Mouse (Mus musculus) megakaryocyte, adult 5-6 weeks (primary cell): ENCODE measurements around the gene Taf4. TPM values are rescaled to one million over a fixed set of nuclear protein-coding genes. Genes with fewer than 3 reads are reported as not detected.

ENCODE experiments used
- ATAC-seq: 2 replicates; pipeline ENCODE4 v1.8.0; 2016; ENCODE audit warnings: mild to moderate bottlenecking, inconsistent platforms; ENCODE audit not compliant: poor library complexity, severe bottlenecking
- total RNA-seq, 2 experiments: library from RNA; stranded (forward) in 1 of 2; stranded (reverse) in 1 of 2; fragments of 153-499, 151-499 nt in 1 of 2; fragments of 221-1000, 200-1000 nt in 1 of 2; gene quantifications; 2 replicates each; pipeline versions ENCODE4 v1.2.3 to v1.2.4; 2015 to 2017

Taf4 gene
- total RNA-seq, 2 experiments from 2014 or later = 27.6 to 31.8 TPM

DNA sequence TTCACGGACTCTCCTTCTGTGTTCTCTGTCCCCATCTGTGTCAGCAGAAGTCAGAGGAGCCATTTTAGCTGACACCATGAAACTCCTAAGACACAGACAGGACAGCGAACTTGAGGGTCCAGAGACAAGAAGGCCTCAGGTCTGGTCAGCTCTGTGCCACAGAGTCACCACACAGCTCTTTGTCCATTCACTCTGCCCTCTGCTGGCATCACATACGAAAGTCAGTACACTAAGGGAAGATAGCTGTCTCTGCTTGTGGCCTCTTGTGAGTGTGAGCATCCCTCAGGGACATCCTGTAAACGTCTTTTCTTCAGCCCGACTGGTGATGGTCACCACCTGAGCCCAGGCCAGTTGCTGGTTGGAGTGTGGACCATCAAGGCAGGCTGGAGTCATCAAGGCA is 111.3 kb downstream of the Taf4 start:
- ATAC-seq = no peak

DNA sequence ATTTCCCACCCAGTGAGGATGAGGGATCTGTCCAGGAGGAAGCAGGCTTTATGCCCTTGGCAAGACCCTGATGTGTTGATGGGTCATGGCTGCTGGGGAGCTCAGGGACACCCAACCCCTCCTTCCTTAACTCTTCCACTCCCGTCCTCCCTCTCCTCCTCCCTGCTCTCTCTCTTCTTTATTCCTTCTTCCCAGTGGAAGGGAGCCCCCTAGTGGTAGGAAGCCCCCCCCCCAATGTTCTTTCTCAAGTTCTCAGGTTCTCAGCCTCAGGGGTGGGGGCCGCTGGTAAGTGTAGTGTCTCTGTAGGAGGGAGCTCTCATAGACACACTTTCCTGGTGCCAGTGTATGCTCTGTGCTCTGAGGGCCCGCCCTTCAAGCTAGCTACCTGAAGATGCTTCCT is 113.2 kb downstream of the Taf4 start:
- ATAC-seq = no peak

DNA sequence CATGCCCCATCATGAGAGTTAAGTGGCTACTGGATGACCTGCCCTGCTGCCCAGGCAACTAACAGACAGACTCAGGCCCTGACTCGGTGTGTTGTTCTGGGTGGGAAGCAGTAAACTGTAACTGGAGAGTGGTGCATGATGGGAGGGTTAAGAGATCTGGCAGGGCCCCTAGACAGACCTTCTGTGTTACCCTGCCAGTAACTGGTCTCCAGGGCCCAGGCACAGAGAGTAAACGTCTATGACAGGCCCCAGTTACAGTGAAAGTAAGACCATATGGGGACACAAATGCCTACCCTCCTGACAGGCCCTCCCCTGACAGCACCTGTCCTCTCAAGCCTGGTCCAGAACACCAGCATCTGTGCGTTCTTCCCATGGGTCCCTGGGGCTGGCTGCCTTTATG is 113.8 kb downstream of the Taf4 start:
- no peak for ATAC-seq

Other genes with a start within 250 kb of the Taf4 start
- gene Lsm14b, start 48.3 kb upstream of the Taf4 start, total RNA-seq (2015) = 10.6 and 10.9 TPM in 2 replicates
- 28.8 and 31.0 TPM in 2 replicates for gene Lsm14b, start 48.3 kb upstream of the Taf4 start, total RNA-seq (2017)
- 439 and 533 TPM in 2 replicates for gene Psma7, start 65.8 kb upstream of the Taf4 start, total RNA-seq (2015)
- gene Psma7, start 65.8 kb upstream of the Taf4 start, total RNA-seq (2017) = 536 and 608 TPM in 2 replicates
- gene Ss18l1, start 65.9 kb upstream of the Taf4 start, total RNA-seq (2015) = 3.2 and 5.5 TPM in 2 replicates
- 4.2 and 4.6 TPM in 2 replicates for gene Ss18l1, start 65.9 kb upstream of the Taf4 start, total RNA-seq (2017)
- gene Mtg2, start 93.9 kb upstream of the Taf4 start, total RNA-seq (2015) = 3.3 and 4.9 TPM in 2 replicates
- 4.5 and 6.6 TPM in 2 replicates for gene Mtg2, start 93.9 kb upstream of the Taf4 start, total RNA-seq (2017)
- 0.04 TPM in 1 of 2 replicates, not detected in the other for gene Hrh3, start 127.8 kb upstream of the Taf4 start, total RNA-seq (2015)
- not detected in 2 replicates for gene Hrh3, start 127.8 kb upstream of the Taf4 start, total RNA-seq (2017)
- gene Osbpl2, start 142.7 kb upstream of the Taf4 start, total RNA-seq (2015) = 22.0 and 23.2 TPM in 2 replicates
- gene Osbpl2, start 142.7 kb upstream of the Taf4 start, total RNA-seq (2017) = 39.8 and 62.2 TPM in 2 replicates
- gene Adrm1, start 194.8 kb upstream of the Taf4 start, total RNA-seq (2015) = 55.7 and 58.0 TPM in 2 replicates
- gene Adrm1, start 194.8 kb upstream of the Taf4 start, total RNA-seq (2017) = 32.0 and 39.1 TPM in 2 replicates
- gene Lama5, start 249.2 kb upstream of the Taf4 start, total RNA-seq (2015) = 0.48 and 0.83 TPM in 2 replicates
- gene Lama5, start 249.2 kb upstream of the Taf4 start, total RNA-seq (2017) = 0.18 and 4.0 TPM in 2 replicates